Mouse (Mus musculus): ENCODE data around the gene Lrp3.
"Not testable (repeated sequence)": the region's sequence is repeated elsewhere in the genome, so short reads cannot be mapped to it uniquely, and the experiment has no call there.

Lrp3 gene

DNA sequence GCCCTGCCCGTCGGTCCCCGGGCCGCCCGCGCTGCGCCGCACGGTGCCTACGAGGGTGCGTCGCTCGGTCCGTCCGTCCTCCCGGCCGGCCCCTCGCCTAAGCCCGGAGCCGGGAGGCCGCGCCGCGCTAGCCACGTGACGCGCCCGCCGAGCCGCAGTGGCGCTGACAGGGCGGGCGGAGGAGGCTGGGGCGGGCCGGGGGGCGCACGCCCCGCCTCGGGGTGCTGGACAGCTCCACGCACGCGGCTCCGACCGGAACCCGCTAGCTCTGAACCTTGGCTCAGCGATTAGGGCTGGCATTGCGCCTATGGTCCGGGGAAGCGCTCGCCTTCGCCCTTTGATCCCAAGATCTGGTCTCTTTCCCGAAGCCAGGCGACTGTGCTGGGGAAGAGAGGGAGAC lies at the start of gene Lrp3:
Gene Lrp3 (minus strand): TSS at position 274 of the 400 bp plus-strand sequence.
- DNase-seq (ENCODE audit: low read depth, low spot score) = peak; percentile 89

DNA sequence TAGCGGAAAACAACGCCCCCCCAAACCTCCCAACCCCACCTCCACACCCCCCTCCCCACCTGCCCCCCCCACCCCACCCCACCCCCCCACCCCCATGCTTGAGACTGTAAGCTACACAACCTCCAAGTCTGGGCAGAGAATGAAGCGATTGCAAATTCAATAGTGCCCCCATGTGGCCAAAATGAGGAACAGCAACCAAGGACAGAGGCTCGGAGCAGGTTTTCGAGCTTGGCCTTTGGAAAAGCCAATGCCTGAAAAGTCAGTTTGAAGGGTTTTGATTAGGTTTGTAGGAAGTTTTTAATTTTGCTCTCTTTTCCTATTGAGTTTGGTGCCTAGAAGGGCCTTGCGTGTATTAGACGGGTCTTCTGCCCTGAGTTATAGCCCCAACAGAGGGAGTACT lies 49.4 kb upstream of the Lrp3 start:
- DNase-seq (ENCODE audit: low read depth, low spot score) = peak; percentile 68

DNA sequence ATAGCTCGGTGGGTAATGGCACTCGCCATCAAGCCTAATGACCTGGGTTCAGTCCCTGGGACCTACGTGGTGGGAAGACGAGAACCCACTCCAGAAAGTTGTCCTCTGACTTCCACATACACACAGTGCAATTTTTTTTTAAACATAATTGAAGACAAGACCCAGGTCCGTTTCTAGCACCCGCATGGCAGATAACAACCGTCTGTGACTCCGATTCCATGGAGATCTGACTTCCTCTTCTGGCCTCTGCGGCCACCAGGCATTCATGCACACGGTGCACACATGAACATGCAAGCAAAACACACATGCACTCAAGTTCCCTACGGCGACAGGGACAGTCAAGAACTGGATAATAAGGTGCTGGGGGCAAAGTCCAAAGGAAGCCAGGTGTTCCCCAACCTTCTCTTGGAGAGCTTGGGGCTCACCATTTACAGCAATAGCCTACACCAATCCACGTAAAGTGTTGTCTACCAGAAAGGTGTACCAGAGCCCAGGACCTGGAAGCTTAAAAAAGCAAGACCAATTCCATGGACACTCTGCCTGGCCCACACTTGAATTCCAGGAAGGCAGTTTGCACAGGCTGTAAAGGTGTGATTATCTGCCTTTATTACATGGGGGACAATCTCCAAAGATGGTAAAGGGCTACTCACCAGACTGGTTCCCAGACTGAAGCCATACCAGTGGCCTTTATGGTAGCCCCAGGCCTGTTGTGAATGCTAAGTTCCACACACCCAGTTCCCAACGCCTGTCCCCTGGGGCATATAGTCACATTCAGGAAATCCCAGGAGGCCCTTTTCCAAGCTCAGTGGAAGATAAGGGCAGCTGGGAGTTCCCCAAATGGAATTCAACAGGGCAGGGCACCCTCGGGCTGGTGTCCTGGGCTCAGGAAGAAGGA lies 48.5 kb upstream of the Lrp3 start:
- DNase-seq (ENCODE audit: low read depth, low spot score) = no peak

DNA sequence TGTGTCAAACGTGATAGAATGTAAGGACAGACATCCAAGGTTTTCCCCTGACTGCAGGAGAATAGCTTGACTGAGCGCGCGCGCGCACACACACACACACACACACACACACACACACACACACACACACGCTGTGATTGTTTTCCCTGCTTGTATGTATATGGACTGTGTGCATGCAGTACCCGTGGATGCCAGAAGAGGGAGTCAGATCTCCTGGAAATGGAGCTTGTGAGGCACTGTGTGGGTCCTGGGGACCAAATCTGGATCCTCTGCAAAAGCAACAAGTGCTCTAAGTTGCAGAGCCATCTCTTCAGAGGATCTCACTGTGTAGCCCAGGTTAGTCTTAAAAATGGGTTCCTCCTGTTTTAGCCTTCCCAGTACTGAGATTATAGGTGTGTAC lies 44.1 kb upstream of the Lrp3 start:
- DNase-seq (ENCODE audit: low read depth, low spot score) = peak; percentile 93

DNA sequence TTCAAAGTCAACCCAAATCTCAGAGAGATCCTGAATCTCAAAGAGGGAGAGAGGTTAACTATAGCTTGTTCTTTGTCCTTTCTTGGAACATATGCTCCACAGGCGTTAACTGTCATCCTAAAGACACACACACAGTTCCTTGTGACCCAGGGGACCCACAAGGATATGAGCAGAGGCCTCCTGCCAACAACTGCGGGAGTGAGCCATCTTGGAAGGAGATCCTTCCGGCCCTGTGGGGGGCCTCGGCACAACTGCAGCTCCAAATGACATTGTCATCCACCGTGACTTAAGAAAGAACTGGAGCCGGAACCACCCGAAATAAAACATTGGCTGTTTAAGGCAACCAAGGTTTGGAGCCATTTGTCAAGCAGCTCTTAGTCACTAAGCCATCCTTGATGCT lies 43.0 kb upstream of the Lrp3 start:
- DNase-seq (ENCODE audit: low read depth, low spot score) = no peak

DNA sequence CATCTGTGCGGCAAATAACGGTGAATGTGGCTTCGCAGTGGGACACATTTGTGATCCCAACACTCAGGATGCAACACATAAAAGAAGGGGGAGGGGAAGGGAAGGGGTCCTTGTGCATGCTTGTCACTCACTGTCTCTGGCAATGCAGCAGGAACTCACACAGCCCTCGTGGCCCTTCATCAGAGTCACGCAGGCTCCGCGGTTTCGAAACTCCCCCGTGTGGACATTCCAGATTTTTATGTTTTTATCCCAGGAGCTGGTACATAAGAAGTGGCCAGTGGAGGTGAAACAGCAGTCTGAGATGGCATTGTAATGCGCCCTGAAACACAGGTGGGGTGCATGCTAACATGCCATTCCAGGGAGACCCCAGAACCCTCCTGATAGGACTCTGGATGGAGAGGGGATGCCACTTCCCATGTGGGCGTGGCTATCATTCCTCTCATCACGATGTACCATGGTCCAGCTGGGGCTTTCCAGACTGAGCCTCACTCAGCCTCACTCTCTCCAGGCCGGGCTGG lies 36.8 kb upstream of the Lrp3 start:
- peak; percentile 55 for DNase-seq (ENCODE audit: low read depth, low spot score)

DNA sequence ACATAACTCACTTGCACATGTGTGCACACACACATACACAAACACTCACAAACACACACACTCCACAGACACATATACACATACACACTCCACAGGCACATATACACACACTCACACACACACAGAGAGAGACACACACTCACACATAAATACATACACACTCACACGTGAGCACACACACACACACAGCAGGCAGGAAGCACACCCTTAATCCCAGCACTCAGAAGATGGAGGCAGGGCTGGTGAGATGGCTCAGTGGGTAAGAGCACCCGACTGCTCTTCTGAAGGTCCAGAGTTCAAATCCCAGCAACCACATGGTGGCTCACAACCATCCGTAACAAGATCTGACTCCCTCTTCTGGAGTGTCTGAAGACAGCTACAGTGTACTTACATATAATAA lies 22.6 kb upstream of the Lrp3 start:
- DNase-seq (ENCODE audit: low read depth, low spot score) = not testable (repeated sequence)

DNA sequence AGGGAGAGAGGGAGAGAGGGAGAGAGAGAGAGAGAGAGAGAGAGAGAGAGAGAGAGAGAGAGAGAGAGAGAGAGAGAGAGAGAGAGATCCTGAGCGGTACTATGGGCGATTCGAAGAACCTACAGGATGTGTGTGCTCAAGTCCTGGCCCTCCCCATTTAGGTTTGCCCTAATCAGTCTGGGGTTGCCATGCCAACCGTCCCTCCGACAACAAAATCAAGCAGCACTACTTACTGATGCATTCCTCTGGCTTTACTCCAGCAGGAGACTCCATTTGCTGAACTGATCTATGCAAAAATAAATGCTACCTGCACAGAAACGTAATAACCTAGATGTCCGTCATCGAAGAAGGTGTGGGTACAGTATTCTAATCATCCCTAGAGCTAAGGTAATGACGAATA lies 20.0 kb upstream of the Lrp3 start:
- peak; percentile 88 for DNase-seq (ENCODE audit: low read depth, low spot score)

DNA sequence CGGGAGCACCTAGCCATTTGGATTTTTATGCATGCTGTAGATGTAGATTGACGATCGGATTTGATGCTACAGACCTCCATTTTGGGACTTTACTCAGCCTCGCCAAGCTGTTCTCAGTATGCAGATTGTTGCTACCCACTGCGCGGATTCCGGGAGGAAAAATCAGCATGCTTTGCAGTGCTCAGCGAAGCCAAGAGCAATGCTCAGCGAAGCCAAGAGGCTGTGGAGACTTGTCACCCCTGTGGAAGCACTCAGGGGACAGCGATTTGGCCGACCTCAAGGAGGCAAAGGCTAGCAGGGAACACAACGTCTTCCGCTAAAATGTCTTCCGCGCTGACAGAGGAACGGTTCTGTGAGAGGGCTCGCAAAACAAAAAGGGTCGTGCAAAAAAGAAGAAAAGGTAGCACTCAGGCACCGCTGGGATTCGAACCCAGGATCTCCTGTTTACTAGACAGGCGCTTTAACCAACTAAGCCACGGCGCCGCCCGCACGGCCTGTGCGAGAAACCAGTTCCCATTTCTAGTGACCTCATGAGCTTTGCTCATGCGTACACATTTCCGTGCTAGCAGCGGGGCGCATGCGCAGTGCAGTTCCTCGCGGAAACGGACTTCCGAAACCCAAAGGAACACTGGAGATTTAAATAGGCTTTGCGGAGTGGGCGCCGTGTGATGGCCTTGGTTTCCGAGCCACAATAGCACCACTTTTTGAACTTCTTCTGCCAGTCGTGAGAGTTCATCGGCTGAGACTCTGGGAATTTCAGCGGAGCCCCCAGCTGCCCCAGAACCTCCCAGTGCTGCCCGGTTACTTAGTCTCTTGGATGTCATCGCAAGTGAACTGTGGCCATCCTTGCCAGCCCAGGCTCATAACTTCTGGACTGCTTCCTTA lies 19.3 kb upstream of the Lrp3 start:
- DNase-seq (ENCODE audit: low read depth, low spot score) = peak; percentile 98

DNA sequence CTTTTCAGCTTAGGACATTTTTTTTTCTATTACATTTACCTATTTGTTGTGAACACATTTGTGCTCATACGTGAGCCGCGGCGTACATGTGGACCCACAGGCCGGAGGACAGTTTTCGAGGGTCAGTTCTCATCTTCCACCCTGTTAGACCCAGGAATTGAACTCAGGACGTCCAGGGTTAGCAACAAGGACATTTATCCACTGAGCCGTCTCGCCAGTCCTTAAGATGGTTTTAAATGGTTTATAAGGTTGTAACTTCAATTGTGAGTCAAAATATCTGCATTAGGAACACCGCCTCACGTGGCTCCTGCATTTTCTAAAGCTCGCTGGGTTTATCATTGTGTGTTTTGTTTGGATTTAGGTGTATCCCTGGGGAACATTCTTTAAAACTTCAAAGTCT lies 18.6 kb upstream of the Lrp3 start:
- DNase-seq (ENCODE audit: low read depth, low spot score) = no peak

DNA sequence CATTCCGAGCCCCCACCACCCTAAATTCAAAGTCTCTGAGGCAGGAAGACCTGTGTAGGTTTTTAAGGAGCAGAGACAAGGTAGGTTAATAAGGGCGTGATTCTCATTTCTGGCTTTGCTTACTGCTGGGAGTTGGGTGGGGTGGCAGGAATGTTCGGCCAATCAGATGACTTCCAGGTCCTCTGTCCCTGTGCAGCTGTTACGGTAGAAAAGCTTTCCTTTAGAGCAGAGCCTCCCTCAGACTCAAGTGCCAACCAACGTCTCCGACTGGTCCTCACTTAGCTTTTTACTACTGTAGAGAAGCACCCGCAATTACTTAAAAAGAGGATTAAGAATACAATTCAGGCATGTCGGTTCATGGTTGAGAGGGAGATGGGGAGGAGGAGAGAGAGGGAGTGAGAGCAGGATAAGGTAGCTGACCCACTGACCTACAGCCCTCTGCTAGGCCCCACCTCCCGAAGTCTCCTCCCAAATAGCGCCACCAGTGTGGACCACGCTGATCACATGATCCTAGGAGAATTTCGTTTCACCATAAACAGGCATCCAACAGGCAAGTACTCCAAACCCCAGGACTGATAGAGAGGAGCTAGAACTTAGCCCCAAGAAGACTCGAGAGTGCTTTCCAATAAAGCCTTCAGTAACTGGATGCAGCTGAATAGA lies 17.6 kb upstream of the Lrp3 start:
- DNase-seq (ENCODE audit: low read depth, low spot score) = peak; percentile 80

DNA sequence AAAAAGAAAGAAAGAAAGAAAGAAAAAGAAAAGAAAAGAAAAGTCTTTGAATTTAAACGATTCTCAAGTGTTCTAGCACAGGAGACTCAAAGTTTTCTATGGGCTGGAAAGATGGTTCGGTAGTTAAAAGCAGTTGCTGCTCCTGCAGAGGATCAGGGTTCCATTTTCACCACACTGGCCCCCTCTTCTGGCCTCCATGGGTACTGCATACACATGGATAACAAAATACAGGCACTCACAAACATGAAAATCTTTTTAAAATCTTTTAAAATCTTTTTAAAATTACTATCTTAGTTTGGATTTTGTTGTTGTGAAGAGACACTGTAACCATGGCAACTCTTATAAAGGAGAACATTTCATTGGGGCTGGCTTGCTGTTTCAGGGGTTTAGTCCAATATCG lies 15.0 kb upstream of the Lrp3 start:
- peak; percentile 70 for DNase-seq (ENCODE audit: low read depth, low spot score)

DNA sequence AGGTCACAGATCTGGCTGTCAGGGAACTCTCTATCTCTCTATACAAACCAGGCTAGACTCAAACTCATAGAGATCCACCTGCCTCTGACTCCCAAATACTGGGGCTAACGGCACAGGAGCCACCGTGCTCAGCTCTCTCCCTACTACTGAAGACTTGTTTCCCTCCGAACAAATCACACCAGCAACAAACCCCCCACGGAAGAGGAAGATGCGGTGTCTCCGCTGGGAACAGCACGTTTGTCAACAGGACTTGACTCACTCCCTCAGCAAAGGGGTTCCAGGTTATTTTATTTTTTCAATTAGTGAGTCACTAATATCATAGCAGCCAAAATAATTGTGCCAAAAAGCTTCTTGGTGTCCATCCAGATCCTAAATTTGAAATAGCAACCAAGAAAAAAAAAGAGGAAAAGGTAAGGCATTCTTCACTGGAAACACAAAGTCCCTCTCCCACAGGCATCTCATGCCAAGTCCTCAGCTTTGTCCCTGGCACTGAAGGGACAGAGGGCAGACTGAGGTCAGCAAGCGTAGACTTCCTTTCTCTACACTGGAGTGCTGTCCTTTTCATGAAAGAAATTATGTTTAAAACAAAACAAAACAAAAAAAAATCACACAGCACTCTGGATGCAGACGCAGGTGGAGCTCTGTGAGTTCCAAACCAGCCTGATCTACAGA lies 5.5 kb upstream of the Lrp3 start:
- no peak for DNase-seq (ENCODE audit: low read depth, low spot score)

DNA sequence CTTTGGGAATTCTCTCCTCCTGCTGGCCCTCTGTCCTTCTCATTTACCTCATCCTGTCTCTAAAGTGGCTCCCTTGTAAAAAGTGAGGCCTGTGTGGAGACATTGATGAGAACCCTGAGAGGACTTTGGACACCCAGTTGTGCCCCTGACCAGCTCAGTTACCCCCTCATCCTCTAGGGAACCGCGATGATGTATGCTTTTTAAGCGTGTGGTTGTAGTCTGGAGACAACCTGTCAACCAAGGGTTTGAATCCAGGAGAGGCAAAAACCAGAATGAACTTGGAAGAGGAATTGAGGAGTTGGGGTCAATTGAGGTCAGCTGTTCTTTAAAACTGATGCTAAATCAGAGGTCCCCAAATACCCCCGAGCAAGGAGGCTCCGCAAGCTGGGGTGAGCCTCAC lies 433 bp upstream of the Lrp3 start:
- no peak for DNase-seq (ENCODE audit: low read depth, low spot score)

DNA sequence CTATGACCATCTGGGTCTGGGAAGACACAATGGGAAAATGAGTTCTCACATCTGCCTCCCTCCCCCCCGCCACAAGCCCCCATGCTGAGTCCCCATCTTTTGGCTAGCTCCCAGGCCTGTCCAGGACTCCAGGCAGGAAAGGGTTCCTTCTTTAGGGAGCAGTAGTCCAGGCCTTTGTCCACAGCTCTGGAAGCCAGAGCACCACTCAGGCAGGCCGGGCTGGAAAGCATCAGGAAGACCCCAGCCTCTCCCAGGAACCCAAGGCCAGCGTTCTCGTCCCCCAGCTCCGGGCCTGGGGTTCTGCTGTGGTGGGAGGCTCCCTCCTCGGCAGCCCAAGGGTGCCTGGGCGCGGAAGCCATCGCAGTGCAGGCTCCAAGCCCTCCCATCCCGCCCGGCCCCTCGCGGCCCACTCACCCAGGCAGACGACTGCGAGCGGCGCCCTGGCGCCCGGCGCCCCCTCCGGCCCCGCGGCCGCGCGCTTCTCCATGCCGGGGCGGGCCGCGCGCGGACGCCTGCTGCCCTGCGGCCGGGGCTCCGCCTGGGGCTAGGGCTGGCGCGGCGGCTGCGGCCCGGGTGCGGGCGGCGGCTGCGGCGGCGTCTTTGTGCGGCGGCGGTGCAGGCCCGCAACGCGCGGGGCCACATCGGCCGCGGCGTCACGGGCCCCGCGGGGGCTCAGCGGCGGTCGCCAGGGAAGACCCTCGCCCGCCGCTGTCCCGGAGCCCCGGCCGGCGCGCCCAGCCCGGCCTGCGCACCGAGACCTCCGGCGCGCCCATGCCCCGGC lies 666 bp downstream of the Lrp3 start:
- DNase-seq (ENCODE audit: low read depth, low spot score) = peak; percentile 50

DNA sequence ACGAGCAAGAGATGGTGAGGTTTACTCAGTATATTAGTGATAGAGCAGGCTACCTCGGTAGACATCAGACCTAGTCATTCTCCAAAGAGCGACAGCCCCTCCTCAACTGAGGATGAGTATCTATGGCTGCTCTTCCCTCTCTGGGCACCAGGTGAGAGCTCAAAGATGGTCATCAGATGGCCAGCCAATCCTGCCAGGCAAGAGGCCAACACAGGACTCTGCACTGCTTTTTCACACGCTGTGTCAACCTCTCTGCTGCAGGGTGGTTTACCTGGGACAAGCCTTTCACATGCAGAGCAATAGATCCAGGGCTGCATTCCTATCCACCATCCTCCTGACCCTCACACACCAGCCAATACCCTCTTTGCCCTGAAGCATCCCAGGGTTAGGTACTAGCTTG lies 3.5 kb downstream of the Lrp3 start:
- no peak for DNase-seq (ENCODE audit: low read depth, low spot score)

DNA sequence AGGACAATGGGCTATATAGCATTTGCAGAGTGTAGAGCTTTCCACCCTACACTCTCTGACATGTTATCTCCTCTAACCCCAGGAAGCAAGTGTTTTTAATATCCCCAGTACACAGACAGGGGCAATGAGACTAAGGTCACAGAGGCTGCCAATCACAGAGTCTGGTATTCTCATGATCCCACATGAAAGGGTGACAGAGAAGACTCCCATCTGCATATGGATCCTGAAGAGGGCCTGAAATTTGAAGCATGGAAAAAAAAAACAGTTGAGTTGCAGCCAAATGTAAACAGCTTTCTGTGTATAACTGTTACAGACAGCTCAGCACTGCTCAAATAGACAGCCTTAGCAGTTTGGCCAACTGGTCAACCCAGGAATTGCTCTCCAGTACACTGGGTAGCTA lies 15.5 kb downstream of the Lrp3 start:
- DNase-seq (ENCODE audit: low read depth, low spot score) = no peak

DNA sequence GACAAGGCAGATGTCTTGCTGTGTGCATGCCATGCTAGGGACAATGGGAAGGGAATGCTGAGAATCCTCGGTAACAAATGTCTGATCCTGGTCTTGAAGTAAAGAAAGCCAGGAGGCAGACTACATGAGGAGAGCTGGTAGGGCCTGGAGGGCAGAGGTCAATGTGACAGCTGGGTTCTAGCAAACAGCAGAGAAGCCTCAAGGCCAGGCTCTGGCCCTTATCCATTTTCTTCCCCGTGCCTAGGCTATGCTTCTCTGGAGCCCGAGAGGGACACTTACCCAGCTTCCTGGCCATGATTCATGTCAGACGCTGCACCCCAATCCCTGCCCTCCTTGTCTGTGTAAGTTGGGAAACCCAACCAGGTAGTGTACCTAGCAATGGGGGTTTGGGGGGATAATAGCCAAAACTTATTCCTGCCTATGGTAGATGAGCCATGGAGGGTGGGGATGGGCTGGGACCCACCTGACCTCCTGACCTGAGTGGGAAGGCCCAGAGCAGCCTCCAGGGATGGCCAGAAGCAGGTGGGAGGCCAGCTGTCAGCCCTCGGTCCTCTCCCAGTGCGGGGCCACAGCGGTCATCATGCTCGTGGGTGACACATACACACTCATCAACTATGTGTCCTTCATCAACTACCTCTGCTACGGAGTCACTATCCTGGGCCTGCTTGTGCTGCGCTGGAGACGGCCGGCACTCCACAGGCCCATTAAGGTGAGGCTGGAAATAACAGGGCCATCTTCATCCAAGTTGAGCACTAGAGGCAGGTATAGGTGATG lies 16.1 kb downstream of the Lrp3 start:
- no peak for DNase-seq (ENCODE audit: low read depth, low spot score)

DNA sequence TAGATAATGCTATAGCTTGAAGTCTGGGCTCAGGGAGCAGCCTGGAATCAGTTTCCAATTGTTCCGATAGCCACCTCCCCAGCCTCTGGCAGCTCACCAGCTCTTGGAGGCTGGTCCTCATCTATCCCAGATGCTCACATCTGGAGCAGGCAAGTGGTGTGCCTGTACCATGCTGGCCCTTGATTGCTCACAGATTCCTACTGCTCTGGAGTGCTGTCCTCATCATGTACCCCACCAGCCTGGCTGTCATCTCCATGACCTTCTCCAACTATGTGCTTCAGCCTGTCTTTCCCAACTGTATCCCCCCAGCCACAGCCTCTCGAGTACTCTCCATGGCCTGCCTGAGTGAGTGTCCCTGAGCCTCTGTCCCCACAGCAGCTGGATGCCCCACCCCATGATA lies 18.3 kb downstream of the Lrp3 start:
- no peak for DNase-seq (ENCODE audit: low read depth, low spot score)

DNA sequence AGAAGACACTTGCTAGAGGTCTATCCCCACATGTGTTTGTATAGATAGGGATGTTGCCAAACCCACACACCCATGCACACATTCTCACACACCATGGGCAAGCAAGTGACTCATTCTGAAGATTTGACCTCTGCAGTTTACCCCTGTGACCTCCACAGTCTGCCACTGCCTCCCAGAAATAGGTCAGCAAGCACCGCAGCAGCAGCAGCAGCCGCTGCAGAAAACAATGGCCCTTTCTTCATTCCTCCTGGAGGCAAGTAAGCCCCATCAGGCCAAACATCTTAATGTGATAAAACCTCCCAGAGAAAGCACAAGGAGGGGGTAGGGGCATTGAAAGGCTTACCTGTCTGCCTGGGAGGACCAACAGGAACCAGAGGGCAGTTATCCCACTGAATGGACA lies 24.0 kb downstream of the Lrp3 start:
- DNase-seq (ENCODE audit: low read depth, low spot score) = no peak
